Mouse (Mus musculus): ENCODE data around the gene Palmd.

The Palmd gene

DNA sequence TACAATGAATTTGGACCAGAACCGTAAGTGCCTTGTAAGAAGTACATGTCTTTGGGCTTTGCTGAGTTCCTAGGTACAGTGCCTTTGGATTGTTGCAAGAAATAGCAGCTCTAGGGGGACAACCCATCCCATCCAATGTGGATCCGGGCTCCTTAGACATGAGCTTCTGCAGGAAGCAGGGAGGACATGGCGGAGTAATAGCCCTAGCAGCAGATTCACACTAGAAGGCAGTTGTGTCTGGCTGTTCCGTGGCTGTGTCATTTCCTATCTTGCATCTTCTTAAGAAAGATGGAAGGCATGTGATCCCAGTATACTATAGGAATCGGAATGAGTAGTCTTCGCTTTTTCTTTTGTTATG is 76.6 kb downstream of the Palmd start:
- DNase-seq (ENCODE audit: low spot score) = no peak

- DNase-seq (ENCODE audit: low spot score) = no peak
Measured at GRCm38 (mm10) chr3:116891436-116892205, 77.2 kb downstream of the Palmd start.

GRCm38 (mm10) chr3:116890576-116890975 is 78.2 kb downstream of the Palmd start:
- DNase-seq (ENCODE audit: low spot score) = no peak

GRCm38 (mm10) chr3:116889358-116889757 is 79.4 kb downstream of the Palmd start:
- DNase-seq (ENCODE audit: low spot score) = no peak

DNA sequence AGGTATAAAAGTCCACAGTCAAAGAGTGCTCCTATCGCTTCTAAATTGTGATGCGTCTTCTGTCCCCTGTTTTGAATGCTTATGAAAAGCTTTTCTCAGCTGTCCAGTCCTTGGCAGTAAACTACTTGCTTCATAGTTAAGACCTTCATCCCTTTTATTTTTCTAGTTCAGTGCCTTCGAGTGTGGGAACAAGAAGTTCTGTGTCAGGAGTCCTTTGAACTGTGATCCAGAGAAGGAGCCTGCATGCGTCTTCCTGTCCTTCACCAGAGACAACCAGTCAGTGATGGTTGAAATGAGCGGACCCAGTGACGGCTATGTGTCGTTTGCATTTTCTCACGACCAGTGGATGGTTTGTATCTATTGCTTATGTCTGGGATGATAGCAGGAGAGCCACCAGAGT is 83.8 kb downstream of the Palmd start:
- no peak for DNase-seq (ENCODE audit: low spot score)

DNA sequence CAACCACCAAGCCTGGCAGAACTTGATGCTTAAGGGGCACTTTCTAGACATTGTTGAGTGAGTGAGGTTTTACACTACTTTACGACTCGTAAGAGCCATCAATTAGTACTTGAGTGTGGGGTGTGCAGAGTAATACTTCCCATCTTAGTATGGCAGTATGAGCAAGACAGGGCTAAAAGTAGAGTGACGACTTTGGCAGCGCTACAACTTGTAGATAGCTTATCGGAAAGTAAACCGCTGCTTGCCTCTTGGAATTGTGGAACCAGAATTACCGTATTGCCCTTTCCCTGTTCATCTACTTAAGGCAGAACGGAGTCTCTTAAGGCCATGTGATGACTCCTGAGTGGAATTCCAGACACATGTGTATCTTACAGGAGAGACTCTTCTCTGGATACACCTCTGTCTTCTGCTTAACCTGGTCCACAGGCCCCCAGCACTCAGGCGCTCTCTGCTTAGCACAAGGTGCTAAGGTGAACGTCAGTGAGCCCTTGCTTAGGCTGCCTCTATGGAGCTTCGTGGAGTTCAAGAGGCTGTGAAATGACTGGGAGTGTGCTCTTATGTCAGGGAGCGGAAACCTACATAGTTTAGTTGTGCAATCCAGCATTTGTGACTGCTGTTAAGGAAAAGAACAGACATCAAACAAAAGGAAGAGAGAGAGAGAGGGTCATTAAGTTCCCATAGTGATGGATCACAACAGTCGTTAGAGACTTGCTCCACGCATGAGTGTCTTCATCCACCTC is 86.4 kb downstream of the Palmd start:
- no peak for DNase-seq (ENCODE audit: low spot score)

DNA sequence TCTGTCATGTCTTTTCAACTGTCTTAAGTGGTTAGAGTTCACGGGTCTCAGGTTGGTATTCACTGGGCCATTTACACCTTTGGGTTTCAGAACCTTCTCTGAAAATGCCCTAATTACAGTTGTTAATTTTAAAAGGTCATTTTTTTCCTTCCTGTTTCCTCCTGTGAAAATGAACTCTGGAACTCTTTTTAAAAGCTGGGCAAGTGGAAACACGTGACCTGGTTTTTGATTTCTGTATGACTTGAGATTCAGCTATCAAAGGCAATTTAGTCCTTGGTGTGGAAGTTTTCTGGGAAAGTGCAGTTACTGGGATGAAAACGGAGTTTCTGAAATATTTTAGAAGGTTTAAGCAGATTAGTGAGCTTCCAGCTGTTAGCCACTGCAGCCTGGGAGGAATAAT is 98.4 kb downstream of the Palmd start:
- DNase-seq (ENCODE audit: low spot score) = no peak
